Mouse (Mus musculus): ENCODE measurements around the gene Magi2. TPM values are rescaled to one million over a fixed set of nuclear protein-coding genes. Genes with fewer than 3 reads are reported as not detected.

Gene Magi2
- polyA plus RNA-seq, 1 experiment from 2014 or later = 7.3 TPM

GRCm38 (mm10) chr5:20140662-20141444 is 914.0 kb downstream of the Magi2 start:
- H3K9ac ChIP-seq (replicated peaks; ENCODE audit: low read depth, low read length) = no peak overlapping the region
- H3K27me3 ChIP-seq (ENCODE audit: control insufficient read depth, insufficient read depth, low read length) = no peaks in the 10 kb centered on the region
- H3K4me2 ChIP-seq (replicated peaks; ENCODE audit: low read depth, low read length) = no peak overlapping the region
- H3K9me3 ChIP-seq (ENCODE audit: control insufficient read depth, low read depth, low read length) = no peaks in the 10 kb centered on the region
- no peak overlapping the region for H3K4me3 ChIP-seq (ENCODE audit: low read depth, low read length)
- no peak for ATAC-seq (ENCODE audit: insufficient number of reproducible peaks, insufficient read depth, low FRiP score, low read depth)
- H3K36me3 ChIP-seq (ENCODE audit: control insufficient read depth, insufficient read depth, low read length) = no peaks in the 10 kb centered on the region
- no peak overlapping the region for H3K27ac ChIP-seq (ENCODE audit: low read length)
- 33% methylated on average over 10 of the region's 10 CpGs for WGBS
- no peaks in the 10 kb centered on the region for H3K4me1 ChIP-seq (ENCODE audit: control insufficient read depth, insufficient read depth, low read length)

GRCm38 (mm10) chr5:20153359-20154125 is 926.7 kb downstream of the Magi2 start:
- no peak overlapping the region for H3K27ac ChIP-seq (ENCODE audit: low read length)
- 45% methylated on average over 3 of the region's 3 CpGs for WGBS
- no peaks in the 10 kb centered on the region for H3K27me3 ChIP-seq (ENCODE audit: control insufficient read depth, insufficient read depth, low read length)
- H3K4me1 ChIP-seq (ENCODE audit: control insufficient read depth, insufficient read depth, low read length) = no peaks in the 10 kb centered on the region
- H3K4me2 ChIP-seq (replicated peaks; ENCODE audit: low read depth, low read length) = no peak overlapping the region
- no peaks in the 10 kb centered on the region for H3K36me3 ChIP-seq (ENCODE audit: control insufficient read depth, insufficient read depth, low read length)
- no peak for ATAC-seq (ENCODE audit: insufficient number of reproducible peaks, insufficient read depth, low FRiP score, low read depth)
- H3K4me3 ChIP-seq (ENCODE audit: low read depth, low read length) = no peak overlapping the region
- H3K9me3 ChIP-seq (ENCODE audit: control insufficient read depth, low read depth, low read length) = no peaks in the 10 kb centered on the region
- H3K9ac ChIP-seq (replicated peaks; ENCODE audit: low read depth, low read length) = no peak overlapping the region

GRCm38 (mm10) chr5:20196765-20197164 is 969.9 kb downstream of the Magi2 start:
- Histone ChIP-seq H3K36me3 (ENCODE audit: control insufficient read depth, insufficient read depth, low read length) (no peaks in the 10 kb centered on the region), H3K4me2 (replicated peaks; ENCODE audit: low read depth, low read length) (no peak overlapping the region), H3K9ac (replicated peaks; ENCODE audit: low read depth, low read length) (no peak overlapping the region), H3K9me3 (ENCODE audit: control insufficient read depth, low read depth, low read length) (no peaks in the 10 kb centered on the region), H3K27me3 (ENCODE audit: control insufficient read depth, insufficient read depth, low read length) (no peaks in the 10 kb centered on the region), H3K27ac (ENCODE audit: low read length) (no peak overlapping the region), H3K4me3 (ENCODE audit: low read depth, low read length) (no peak overlapping the region), H3K4me1 (ENCODE audit: control insufficient read depth, insufficient read depth, low read length) (no peaks in the 10 kb centered on the region)
- no peak for ATAC-seq (ENCODE audit: insufficient number of reproducible peaks, insufficient read depth, low FRiP score, low read depth)
- WGBS = 46% methylated on average over 5 of the region's 5 CpGs

GRCm38 (mm10) chr5:20197395-20197794 is 970.6 kb downstream of the Magi2 start:
- whole genome bisulfite sequencing = 60% methylated on average over 9 of the region's 9 CpGs
- H3K4me2 ChIP-seq (replicated peaks; ENCODE audit: low read depth, low read length) = no peak overlapping the region
- ATAC-seq (ENCODE audit: insufficient number of reproducible peaks, insufficient read depth, low FRiP score, low read depth) = no peak

GRCm38 (mm10) chr5:20201348-20201747 is 974.5 kb downstream of the Magi2 start:
- H3K4me1 ChIP-seq (ENCODE audit: control insufficient read depth, insufficient read depth, low read length) = no peaks in the 10 kb centered on the region
- WGBS = 80% methylated on average over 1 of the region's 1 CpGs
- H3K27ac ChIP-seq (ENCODE audit: low read length) = no peak overlapping the region
- H3K36me3 ChIP-seq (ENCODE audit: control insufficient read depth, insufficient read depth, low read length) = no peaks in the 10 kb centered on the region
- no peaks in the 10 kb centered on the region for H3K9me3 ChIP-seq (ENCODE audit: control insufficient read depth, low read depth, low read length)
- H3K4me2 ChIP-seq (replicated peaks; ENCODE audit: low read depth, low read length) = no peak overlapping the region
- H3K27me3 ChIP-seq (ENCODE audit: control insufficient read depth, insufficient read depth, low read length) = no peaks in the 10 kb centered on the region
- H3K9ac ChIP-seq (replicated peaks; ENCODE audit: low read depth, low read length) = no peak overlapping the region
- no peak overlapping the region for H3K4me3 ChIP-seq (ENCODE audit: low read depth, low read length)
- no peak for ATAC-seq (ENCODE audit: insufficient number of reproducible peaks, insufficient read depth, low FRiP score, low read depth)

More at GRCm38 (mm10) chr5:20197395-20197794, 970.6 kb downstream of the Magi2 start:
- H3K4me1 ChIP-seq (ENCODE audit: control insufficient read depth, insufficient read depth, low read length) = no peaks in the 10 kb centered on the region
- no peaks in the 10 kb centered on the region for H3K9me3 ChIP-seq (ENCODE audit: control insufficient read depth, low read depth, low read length)
- H3K36me3 ChIP-seq (ENCODE audit: control insufficient read depth, insufficient read depth, low read length) = no peaks in the 10 kb centered on the region
- no peak overlapping the region for H3K27ac ChIP-seq (ENCODE audit: low read length)
- no peaks in the 10 kb centered on the region for H3K27me3 ChIP-seq (ENCODE audit: control insufficient read depth, insufficient read depth, low read length)
- no peak overlapping the region for H3K9ac ChIP-seq (replicated peaks; ENCODE audit: low read depth, low read length)
- no peak overlapping the region for H3K4me3 ChIP-seq (ENCODE audit: low read depth, low read length)

GRCm38 (mm10) chr5:20208110-20208509 is 981.3 kb downstream of the Magi2 start:
- no peak for ATAC-seq (ENCODE audit: insufficient number of reproducible peaks, insufficient read depth, low FRiP score, low read depth)
- no peak overlapping the region for H3K4me3 ChIP-seq (ENCODE audit: low read depth, low read length)
- H3K36me3 ChIP-seq (ENCODE audit: control insufficient read depth, insufficient read depth, low read length) = no peaks in the 10 kb centered on the region
- H3K27me3 ChIP-seq (ENCODE audit: control insufficient read depth, insufficient read depth, low read length) = no peaks in the 10 kb centered on the region
- H3K4me1 ChIP-seq (ENCODE audit: control insufficient read depth, insufficient read depth, low read length) = no peaks in the 10 kb centered on the region
- H3K27ac ChIP-seq (ENCODE audit: low read length) = no peak overlapping the region
- H3K9me3 ChIP-seq (ENCODE audit: control insufficient read depth, low read depth, low read length) = no peaks in the 10 kb centered on the region
- H3K9ac ChIP-seq (replicated peaks; ENCODE audit: low read depth, low read length) = no peak overlapping the region
- H3K4me2 ChIP-seq (replicated peaks; ENCODE audit: low read depth, low read length) = no peak overlapping the region
- 90% methylated on average over 2 of the region's 2 CpGs for WGBS

- H3K9me3 ChIP-seq (ENCODE audit: control insufficient read depth, low read depth, low read length) = no peaks in the 10 kb centered on the region
- H3K4me1 ChIP-seq (ENCODE audit: control insufficient read depth, insufficient read depth, low read length) = no peaks in the 10 kb centered on the region
- H3K27me3 ChIP-seq (ENCODE audit: control insufficient read depth, insufficient read depth, low read length) = no peaks in the 10 kb centered on the region
- no peak for ATAC-seq (ENCODE audit: insufficient number of reproducible peaks, insufficient read depth, low FRiP score, low read depth)
- H3K4me3 ChIP-seq (ENCODE audit: low read depth, low read length) = no peak overlapping the region
- no peak overlapping the region for H3K4me2 ChIP-seq (replicated peaks; ENCODE audit: low read depth, low read length)
- H3K27ac ChIP-seq (ENCODE audit: low read length) = no peak overlapping the region
- WGBS = 69% methylated on average over 2 of the region's 2 CpGs
- H3K36me3 ChIP-seq (ENCODE audit: control insufficient read depth, insufficient read depth, low read length) = no peaks in the 10 kb centered on the region
- H3K9ac ChIP-seq (replicated peaks; ENCODE audit: low read depth, low read length) = no peak overlapping the region
Observed at GRCm38 (mm10) chr5:20213299-20213698, 986.5 kb downstream of the Magi2 start.

GRCm38 (mm10) chr5:20226471-20227210 is 999.8 kb downstream of the Magi2 start:
- H3K36me3 ChIP-seq (ENCODE audit: control insufficient read depth, insufficient read depth, low read length) = no peaks in the 10 kb centered on the region
- 76% methylated on average over 6 of the region's 6 CpGs for WGBS
- no peaks in the 10 kb centered on the region for H3K27me3 ChIP-seq (ENCODE audit: control insufficient read depth, insufficient read depth, low read length)
- no peaks in the 10 kb centered on the region for H3K4me1 ChIP-seq (ENCODE audit: control insufficient read depth, insufficient read depth, low read length)
- no peak overlapping the region for H3K4me2 ChIP-seq (replicated peaks; ENCODE audit: low read depth, low read length)
- H3K27ac ChIP-seq (ENCODE audit: low read length) = no peak overlapping the region
- no peak overlapping the region for H3K9ac ChIP-seq (replicated peaks; ENCODE audit: low read depth, low read length)
- no peak for ATAC-seq (ENCODE audit: insufficient number of reproducible peaks, insufficient read depth, low FRiP score, low read depth)
- no peak overlapping the region for H3K4me3 ChIP-seq (ENCODE audit: low read depth, low read length)
- H3K9me3 ChIP-seq (ENCODE audit: control insufficient read depth, low read depth, low read length) = no peaks in the 10 kb centered on the region

All from stomach, embryonic 14.5 days (tissue).